Mouse (Mus musculus): ENCODE results near the gene Ccnd3. TPM values are rescaled to one million over a fixed set of nuclear protein-coding genes. Genes with fewer than 3 reads are reported as not detected.

The Ccnd3 gene
- total RNA-seq, 2 experiments from 2014 or later = 93.8 to 126 TPM

DNA sequence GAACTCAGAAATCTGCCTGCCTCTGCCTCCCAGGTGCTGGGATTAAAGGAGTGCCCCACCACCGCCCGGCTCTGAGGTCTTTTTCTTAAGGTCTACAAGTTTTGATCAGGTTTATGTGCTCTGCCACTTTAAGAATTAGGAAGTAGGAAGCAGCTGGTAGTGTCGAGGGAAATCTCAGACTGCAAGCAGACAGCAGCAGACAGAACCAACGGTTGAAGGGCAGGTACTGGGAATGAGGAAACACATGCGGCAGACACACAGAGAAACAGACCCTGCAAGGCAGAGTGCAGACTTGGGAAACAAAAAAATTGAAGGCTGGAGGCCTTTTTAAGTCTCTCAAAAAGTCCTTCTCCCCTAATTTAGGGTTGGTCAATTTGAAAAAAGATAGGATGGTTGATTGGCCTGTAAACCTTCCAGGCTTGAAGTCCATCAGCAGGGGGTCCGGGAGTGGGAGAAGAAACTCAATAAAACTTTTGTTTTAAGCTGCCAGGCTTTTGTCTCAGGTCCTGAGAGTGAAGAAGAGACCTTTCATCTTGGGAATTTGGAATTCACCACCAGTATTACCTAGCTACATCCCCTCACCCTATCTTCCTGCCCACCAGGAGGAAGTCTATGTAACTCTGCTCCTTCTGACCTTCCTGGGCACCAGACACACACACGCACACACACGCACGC lies 4.3 kb downstream of the Ccnd3 start:
- no peak for DNase-seq
- intact Hi-C loops (cut with DNase I) = no loop called here

DNA sequence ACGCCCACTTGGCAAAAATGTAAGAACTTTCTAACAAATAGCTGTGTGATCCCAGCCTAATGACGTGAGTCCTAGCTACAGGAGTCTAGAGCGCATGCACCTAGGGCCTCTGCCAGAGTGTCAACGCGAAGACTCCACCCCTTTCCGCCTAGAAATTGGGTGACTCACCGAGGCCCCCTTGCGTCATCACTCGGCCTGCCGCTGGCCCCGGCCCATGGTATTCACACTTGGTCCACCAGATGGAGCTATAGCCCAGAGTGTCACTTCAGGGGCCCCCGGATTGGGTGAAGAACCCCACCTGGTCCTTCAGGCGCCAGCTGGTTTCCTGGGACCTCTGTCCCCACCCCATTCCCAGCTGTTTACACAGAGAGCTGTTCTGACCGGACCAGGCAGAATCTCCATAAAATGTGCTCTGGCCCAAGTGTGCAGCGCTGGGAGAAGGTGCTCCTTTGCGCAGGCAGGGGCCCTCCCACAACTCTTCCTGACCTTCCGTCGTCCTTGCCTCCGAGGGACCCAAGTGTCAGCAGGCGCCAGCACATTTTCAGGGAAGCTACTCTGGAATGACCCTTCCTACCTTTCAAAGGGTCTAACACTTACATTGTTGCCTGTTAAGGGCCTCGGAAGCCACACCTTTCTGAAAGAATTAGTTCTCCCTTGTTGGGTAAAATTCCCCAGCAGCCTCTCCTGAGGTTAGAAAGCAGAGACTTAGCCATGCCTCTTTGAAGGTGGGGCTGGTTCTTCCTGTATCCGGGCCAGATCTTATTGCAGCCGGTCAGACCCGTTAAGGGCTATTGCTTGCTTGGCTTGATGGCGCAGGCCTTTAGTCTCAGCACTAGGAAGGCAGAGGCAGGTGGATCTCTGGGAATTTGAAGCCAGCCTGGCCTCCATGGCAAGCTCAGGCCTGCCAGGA lies 6.5 kb downstream of the Ccnd3 start:
- DNase-seq = peak; percentile 98 to 100
- intact Hi-C loops (cut with DNase I) = loop anchor here (1.0 to 5.0 kb wide), 2 partner anchors 83 to 166 kb away; no protein-coding TSS in a partner anchor

DNA sequence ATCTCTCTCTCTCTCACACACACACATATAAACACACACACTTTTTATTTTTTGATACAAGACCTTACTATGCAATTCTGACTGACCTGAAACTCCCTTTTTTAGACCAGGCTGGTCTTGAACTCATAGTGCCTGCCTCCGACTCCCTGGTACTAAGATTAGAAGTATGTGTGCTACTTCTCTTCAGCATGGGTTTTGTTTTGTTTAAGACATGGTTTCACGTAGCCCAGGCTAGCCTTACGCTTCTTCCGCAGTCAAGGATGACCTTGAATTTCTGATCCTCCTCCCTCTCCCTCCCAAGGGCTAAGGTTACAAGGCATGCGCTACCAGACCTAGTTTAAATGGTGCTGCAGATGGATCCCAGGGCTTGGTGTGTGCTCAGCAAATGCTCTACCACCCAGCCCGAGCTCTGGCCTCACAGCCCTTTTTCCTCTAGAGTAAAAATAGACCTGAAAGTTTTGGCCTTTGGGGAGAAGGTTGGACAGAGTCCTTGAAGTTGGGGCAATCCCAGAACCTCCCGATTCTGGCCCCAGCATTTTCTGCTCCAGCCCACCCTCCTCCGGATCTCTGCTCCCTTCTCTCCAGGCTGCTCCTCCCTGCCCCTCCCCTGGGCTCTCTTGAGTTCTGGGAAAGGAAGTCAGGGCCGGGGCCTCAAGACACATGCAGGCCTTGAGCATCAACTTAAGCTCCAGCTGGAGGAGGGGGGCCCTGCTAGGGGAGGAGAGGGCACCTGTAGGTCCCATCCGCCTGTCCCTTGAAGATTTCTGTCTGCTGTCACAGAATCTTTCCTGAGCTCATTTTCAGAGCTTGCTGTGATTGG lies 8.3 kb downstream of the Ccnd3 start:
- peak; percentile 48 to 59 for DNase-seq
- intact Hi-C loops (cut with DNase I) = loop anchor here (5.0 kb wide), 1 partner anchor 164 kb away; no protein-coding TSS in a partner anchor

DNA sequence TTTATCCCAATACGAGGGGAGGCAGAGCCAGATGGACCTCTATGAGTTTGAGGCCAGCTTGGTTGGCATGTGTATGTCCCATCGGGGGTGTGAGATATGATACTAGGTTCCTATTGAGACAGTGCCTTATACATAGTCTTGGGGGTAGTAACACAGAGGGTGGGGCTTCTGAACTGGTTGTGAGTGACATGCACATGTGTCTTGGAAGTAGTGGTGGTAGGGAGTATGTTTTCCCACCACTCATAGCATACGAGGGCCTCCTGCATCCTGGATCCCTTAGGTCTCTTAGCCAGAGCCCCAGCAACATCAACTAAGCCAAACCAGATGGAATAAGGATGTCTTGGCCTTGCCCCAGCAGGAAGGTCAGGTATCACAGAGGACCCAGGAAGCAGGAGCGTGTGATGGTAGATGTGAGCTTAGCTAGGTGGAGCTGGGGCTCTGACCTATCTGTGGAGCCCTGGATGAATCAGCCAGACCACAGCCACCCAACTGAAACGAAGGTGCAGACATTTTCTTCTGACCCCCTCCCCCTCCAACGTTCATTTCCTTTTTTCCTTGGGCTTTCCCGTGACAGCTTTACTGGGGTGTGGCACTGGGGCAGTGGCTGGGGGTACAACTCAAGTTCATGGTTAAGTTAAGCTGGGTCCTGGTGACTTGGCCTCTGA lies 10.5 kb downstream of the Ccnd3 start:
- no peak for DNase-seq
- intact Hi-C loops (cut with DNase I) = no loop called here

DNA sequence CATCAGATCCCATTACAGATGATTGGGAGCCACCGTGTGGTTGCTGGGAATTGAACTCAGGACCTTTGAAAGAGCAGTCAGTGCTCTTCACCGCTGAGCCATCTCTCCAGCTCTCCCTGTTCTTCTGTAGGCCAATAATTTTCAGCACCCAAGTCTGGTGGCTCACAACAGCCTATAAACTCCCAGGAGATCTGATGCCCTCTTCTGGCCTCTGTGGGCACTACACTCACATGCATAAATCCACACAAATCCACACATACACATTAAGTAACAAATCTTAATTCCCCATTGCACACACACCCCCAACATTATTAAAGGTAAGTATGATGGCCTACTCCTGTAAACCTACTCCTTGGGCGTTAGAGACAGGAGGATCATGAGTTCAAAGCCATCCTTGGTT lies 11.4 kb downstream of the Ccnd3 start:
- no peak for DNase-seq
- intact Hi-C loops (cut with DNase I) = no loop called here

DNA sequence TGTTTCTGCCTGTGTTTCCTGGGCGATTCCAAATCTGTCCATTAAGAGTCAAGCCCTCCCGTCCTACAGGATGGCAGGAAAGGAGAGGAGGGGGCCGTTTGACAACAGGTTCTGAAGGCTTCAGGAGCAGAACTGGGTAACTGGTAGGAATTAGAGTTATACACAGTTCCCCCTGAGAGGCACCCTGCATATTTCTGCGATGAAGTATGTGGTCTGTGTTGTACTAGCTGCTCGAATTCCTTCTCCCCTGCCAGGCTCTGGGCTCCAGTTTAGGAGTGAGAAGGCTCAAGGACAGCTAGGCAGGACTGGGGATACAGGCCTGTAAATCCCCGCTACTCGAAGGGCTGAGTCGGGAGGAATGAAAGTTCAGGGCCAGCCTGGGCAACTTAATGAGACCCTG lies 13.4 kb downstream of the Ccnd3 start:
- intact Hi-C loops (cut with DNase I) = no loop called here
- peak; percentile 42 to 60 for DNase-seq

DNA sequence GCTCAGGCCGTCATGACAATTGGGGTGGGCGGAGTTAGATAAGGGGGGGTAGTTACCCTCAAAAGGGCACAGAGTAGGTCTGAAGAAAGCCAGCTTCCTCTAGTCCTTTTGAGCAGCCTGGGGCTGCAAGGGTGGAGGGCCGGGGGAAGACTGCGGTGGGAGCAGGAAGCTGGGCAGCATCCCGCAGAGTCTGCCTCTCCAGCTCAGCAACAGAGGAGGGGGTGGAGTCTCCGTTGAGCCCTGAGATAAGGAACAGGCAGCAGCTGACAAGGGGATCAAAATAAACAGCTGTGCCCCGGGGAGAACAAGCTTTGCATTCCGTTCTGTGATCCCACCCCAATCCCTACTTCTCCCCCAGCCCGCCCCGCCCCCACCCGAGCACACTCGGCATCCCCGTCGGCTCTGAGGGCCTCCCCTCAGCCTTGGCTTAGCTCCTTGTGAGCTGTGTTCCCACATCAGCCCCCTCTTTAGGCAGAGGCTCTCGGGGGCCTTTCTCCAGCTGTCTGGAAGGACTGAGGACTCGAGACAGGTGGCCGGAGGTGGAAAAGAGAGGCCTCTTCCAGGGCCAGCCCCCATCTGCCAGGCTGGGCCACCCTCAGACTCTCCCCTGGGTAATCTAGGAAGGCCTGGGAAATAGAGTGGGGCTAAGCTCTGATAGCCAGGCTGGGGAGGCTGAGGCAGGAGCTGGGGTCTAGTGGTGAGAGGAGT lies 16.9 kb downstream of the Ccnd3 start:
- intact Hi-C loops (cut with DNase I) = loop anchor here (2.0 kb wide), 1 partner anchor 73 kb away; no protein-coding TSS in a partner anchor
- peak; percentile 70 to 75 for DNase-seq

DNA sequence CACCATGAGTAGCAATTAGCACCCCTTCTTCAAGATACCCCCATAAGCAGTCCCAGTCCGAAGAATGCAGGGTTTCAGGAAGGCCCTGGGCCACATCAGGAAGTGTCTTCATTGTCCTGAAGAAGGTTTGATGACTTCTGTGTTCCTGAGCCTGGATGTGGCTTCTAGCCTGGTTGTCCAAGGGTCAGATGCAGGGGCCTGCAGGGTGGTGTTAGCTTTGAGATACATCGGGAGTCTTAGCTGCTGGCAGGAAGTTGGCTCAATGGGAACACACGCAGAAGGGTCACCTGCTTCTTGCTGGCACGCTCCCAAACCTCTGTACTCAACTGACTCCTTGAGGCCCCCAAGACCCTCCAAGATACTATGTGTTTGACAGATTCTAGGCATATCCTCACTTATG lies 17.7 kb downstream of the Ccnd3 start:
- peak in 1 of 2 experiments; percentile 34 for DNase-seq
- intact Hi-C loops (cut with DNase I) = loop anchor here (2.0 kb wide), 1 partner anchor 72 kb away; no protein-coding TSS in a partner anchor

DNA sequence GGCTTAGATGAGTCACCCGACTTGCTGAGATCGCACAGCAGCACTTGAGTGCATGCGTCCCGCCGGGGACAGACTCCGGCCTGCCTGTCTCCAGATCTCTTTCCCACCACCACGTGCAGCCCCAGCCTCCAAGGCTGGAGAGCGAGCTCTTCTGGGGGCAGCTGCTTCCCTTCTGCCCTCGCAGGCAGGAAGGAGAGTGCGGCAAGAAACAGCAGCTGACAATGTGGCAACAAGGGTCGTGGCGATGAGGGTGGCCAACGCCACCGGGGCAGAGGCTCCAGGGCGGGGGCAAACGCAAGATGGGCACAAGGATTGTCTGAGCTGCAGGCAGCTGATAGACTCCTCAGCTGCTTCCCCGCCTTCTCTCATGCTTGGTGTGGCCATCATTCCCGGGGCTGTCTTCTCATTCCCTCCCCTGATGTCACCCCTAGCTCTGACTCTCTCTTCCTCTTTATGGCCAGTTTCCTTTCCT lies 18.4 kb downstream of the Ccnd3 start:
- peak; percentile 59 to 69 for DNase-seq
- intact Hi-C loops (cut with DNase I) = loop anchor here (2.0 kb wide), 1 partner anchor 72 kb away; no protein-coding TSS in a partner anchor

DNA sequence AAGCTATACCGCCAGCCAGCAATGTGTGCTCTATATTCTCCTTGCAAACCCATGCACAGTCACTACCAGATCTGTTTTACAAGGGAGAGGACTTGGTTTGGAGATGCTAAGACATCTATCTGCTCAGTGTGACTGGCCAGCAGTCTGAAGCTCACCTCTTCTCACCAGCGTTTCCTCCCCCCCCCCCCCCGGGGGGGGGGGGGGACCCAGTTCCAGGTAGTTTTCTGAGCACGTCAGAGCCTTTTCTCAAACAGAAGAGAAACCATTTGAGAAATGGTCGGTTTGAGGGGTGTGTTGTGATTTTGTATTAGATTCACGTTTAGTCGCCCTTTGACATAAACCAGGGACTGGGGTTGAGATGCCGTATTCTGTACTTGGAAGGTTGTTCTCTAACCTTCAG lies 19.2 kb downstream of the Ccnd3 start:
- no peak for DNase-seq
- intact Hi-C loops (cut with DNase I) = no loop called here

DNA sequence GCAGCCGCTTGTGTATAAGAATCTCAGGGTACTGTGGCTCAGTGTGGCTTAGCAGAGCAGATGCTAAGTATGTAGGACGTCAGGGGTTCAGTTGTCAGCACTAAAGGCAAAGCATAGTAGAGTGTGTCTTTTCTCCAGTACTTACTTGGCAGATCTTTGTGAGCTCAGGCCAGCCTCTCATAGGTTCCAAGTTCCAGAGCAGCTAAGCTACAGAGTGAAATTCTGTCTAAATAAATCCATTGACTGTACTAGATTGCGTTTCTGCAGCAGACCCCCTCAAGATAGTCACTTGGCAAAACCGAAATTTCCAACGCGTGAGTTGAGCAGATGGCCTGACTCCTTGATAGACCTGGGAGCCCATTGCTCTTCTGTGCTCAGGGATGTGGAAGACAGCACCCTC lies 20.1 kb downstream of the Ccnd3 start:
- DNase-seq = no peak
- intact Hi-C loops (cut with DNase I) = no loop called here

DNA sequence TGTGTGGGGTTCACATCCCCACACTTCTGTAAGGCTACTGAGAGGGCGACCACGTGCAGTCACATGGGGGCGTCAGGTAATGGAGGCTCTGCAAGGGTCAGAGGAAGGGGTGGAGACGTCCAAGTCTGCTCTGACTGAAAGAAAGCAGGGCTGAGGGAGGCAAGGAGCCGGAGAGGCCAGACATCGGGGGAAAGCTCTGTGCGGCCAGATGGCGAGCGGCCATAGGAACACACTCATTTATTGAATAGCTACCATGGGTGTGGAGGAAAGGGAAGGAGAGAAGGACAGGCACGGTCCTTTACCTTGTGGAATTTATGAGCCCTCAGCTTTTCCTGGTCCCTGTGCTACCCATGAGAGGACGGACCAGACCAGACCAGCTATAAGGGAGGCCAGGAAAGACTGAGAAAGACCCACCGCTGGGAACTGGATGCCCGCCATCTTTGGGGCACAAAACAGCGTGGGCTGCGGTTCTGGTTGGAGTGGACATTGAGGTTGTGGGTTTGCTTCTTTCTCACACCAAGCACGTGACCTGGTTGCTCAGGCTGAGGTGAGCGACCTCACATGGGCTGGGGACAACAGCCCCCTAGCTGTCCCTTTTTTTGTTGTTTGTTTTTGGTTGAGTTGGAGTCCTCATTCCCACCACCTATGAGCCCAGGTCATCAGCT lies 22.1 kb downstream of the Ccnd3 start:
- no peak for DNase-seq
- intact Hi-C loops (cut with DNase I) = no loop called here

DNA sequence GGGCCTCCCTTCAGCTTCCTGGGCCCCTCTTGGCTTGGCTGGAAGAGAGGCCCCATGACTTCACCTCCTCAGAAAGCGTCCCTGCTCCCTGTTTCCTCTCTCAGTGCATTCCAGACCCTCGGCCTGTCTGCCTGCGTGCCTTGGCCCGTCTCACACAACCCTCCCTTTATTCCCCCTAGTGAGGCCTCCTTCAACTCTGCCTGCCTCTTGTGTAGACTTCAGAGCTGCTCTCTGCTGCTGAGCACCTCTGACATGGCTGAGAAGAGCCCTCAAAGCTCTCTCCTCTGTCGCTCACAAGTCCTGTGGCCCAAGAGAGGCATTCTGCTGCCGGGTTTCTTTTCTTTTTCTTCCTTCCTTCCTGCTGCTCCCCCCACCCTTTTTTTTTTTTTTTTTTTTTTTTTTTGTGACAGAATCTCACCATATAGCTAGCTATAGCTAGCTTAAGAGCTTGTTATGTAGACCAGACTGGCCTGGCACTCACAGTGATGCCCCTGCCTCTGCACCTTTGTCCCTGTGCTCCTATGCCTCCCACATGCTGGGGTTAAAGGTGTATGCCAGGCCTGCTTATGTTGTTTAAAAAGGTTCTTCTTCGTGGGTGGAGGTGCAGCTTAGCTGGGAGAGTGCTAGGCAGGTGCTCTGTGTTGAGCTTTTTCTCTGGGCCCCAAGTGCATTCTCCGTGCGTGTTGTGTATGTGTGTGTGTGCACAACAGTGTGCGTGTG lies 22.9 kb downstream of the Ccnd3 start:
- DNase-seq = no peak
- intact Hi-C loops (cut with DNase I) = no loop called here

DNA sequence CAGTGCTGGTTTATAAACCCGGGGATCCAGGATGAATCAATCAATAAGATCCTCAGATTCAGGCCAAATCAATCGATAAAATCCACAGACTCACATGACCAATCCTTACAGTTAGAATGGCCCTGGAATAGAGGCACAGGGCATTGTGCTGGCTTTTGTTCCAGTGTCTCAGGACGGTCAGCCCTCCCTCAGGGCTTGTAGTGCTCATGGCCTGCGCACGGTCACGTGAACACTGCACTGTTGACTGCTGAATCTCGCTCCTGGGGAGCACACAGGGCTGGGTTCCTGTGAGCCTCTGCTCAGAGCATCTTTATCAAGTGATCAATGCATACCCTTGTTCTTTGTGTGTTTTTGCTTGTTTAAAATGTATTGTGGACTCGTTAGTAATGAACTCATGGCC lies 24.1 kb downstream of the Ccnd3 start:
- intact Hi-C loops (cut with DNase I) = no loop called here
- no peak for DNase-seq

DNA sequence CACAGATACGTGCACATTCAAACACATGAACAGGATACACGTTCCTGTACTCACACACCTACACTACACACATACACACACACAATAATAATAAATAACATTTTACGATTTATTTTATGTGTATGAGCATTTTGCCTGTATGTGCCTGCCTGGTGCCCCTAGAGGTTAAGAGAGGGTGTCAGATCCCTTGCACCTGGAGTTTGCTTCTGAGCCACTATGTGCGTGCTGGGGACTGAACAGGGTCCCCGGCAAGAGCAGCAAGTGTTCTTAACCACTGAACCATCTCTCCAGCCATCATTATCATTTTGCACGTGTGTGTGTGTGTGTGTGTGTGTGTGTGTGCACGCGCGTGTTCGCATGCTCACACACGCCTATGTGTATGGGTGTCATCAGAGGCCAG lies 24.7 kb downstream of the Ccnd3 start:
- intact Hi-C loops (cut with DNase I) = no loop called here
- DNase-seq = no peak

DNA sequence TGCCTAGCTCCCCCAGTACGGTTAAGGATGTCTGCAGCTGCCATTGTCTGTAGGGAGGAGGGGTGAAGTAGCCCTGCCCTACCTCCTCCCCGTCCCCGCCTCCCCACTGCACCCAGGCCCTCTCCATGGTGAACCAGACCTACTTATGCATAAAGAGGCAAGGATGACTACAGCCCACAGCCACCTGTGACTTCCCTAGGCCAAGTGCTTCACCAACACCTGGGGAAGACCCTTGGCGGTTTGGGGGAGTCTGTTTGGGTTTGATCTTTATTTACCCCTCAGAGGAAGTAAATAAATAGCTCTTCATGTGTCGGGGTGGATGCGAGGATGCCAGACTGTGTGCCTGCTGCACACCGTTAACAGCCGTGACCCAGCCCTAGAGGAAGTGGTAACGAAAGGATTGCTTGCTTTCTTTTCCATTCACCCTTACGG lies 26.6 kb downstream of the Ccnd3 start:
- DNase-seq = no peak
- intact Hi-C loops (cut with DNase I) = no loop called here

DNA sequence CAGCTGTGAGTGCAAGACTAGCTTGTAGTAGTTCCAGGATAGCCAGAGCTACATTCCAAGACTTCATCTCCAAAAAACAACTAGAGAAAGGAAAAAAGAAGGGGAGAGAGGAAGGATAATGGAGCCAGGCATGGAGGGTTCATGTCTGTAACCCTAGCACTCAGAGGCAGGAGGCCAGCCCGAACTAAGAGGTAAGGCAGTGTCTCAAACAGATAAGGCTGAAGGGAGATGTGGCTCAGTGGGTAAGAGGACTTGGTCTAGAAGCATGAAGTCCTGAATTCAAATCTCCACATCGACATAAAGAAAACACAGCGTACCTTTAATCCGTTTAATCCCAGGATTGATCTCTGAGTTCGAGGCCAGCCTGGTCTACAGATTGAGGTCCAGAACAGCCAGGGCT lies 27.5 kb downstream of the Ccnd3 start:
- DNase-seq = no peak

DNA sequence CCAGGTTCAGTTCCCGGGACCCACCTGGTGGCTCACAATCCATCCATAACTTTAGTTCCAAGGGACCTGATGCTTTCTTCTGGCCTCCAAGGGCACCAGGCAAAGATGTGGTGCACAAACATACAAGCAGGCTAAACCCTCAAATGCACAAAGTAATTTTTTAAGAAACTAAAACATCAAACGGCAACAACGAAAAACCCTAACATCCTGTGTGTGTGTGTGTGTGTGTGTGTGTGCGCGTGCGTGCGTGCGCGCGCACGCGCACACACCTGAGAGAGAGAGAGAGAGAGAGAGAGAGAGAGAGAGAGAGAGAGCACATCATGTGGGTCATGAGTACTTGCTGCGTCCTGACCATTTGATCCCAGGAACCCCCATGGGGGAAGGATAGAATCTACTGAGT lies 28.8 kb downstream of the Ccnd3 start:
- no peak for DNase-seq
- intact Hi-C loops (cut with DNase I) = no loop called here

More for the DNA sequence above, 27.5 kb downstream of the Ccnd3 start:
- intact Hi-C loops (cut with DNase I) = no loop called here
